Mouse (Mus musculus): ENCODE results near the gene Fkbp5. TPM values are rescaled to one million over a fixed set of nuclear protein-coding genes. Genes with fewer than 3 reads are reported as not detected.

Fkbp5 gene
- polyA plus RNA-seq, 2 experiments = 3.6 to 7.3 TPM

DNA sequence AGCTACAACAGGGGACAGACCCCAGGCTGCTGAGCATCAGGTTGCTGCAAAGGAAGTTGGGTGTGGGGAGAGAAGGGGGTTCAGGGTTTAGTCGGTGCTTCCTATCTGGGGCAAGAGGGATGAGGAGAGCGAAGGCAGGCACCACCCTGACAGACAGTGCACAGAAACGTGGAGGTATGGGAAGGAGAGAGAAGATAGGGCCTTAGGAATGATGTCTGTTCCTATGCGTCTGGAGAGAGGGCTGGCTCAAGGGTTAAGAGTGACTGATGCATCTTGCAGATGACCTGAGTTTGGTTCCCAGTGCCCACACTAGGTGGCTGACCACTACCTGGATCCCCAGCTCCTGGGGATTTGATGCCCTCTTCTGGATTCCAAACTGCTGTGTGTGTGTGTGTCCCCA lies 446 bp downstream of the Fkbp5 start:
- Histone ChIP-seq H3K9ac (replicated peaks) (no peak overlapping the region), H3K4me2 (ENCODE audit: low read depth) (no peak overlapping the region), H3K4me3 (ENCODE audit: insufficient read depth in 1 of 2, low read depth in 2 of 2, low read length in 2 of 2) (no peak overlapping the region), H3K4me1 (replicated peaks; ENCODE audit: control insufficient read depth in 2 of 2, insufficient read depth in 2 of 2, low read length in 1 of 2) (peaks cover 0 to 8% of the 10 kb centered on the region in 2 experiments; a peak in 2 of 4 replicates), H3K9me3 (ENCODE audit: control insufficient read depth, low read length) (no peaks in the 10 kb centered on the region), H3K36me3 (replicated peaks; ENCODE audit: control insufficient read depth, insufficient read depth, low read depth) (no peaks in the 10 kb centered on the region), H3K27me3 (ENCODE audit: control insufficient read depth, insufficient read depth, low read length) (peaks cover 16% of the 10 kb centered on the region), H3K27ac (no peak overlapping the region)
- ATAC-seq (ENCODE audit: insufficient read depth) = no peak
- TF ChIP-seq CTCF (IDR thresholded peaks at IDR 0.05; ENCODE audit: low read depth) (no peak), EP300 (IDR thresholded peaks at IDR 0.05; ENCODE audit: low read depth) (no peak)
- no peak for DNase-seq (ENCODE audit: low read depth in 3 of 3, low spot score in 3 of 3)
- 25% methylated on average over 4 of the region's 4 CpGs for WGBS (ENCODE audit: insufficient replicate concordance)

- WGBS (ENCODE audit: insufficient replicate concordance) = 36% methylated on average over 10 of the region's 10 CpGs
- H3K27me3 ChIP-seq (ENCODE audit: control insufficient read depth, insufficient read depth, low read length) = peaks cover 13% of the 10 kb centered on the region
- no peak overlapping the region for H3K4me3 ChIP-seq (ENCODE audit: insufficient read depth in 1 of 2, low read depth in 2 of 2, low read length in 2 of 2)
- DNase-seq (ENCODE audit: low read depth in 3 of 3, low spot score in 3 of 3) (no peak), ATAC-seq (ENCODE audit: insufficient read depth) (0 out of 2 replicates have a peak, but pooled peaks have one; percentile 38)
- TF ChIP-seq CTCF (IDR thresholded peaks at IDR 0.05; ENCODE audit: low read depth) (no peak), EP300 (IDR thresholded peaks at IDR 0.05; ENCODE audit: low read depth) (no peak)
- no peaks in the 10 kb centered on the region for H3K36me3 ChIP-seq (replicated peaks; ENCODE audit: control insufficient read depth, insufficient read depth, low read depth)
- no peak overlapping the region for H3K4me2 ChIP-seq (ENCODE audit: low read depth)
- H3K9ac ChIP-seq (replicated peaks) = no peak overlapping the region
- H3K9me3 ChIP-seq (ENCODE audit: control insufficient read depth, low read length) = no peaks in the 10 kb centered on the region
- peaks cover 0 to 12% of the 10 kb centered on the region in 2 experiments; a peak in 2 of 4 replicates for H3K4me1 ChIP-seq (replicated peaks; ENCODE audit: control insufficient read depth in 2 of 2, insufficient read depth in 2 of 2, low read length in 1 of 2)
- no peak overlapping the region for H3K27ac ChIP-seq
These were observed 1.6 kb downstream of the Fkbp5 start for GRCm38 (mm10) chr17:28515431-28516341.

DNA sequence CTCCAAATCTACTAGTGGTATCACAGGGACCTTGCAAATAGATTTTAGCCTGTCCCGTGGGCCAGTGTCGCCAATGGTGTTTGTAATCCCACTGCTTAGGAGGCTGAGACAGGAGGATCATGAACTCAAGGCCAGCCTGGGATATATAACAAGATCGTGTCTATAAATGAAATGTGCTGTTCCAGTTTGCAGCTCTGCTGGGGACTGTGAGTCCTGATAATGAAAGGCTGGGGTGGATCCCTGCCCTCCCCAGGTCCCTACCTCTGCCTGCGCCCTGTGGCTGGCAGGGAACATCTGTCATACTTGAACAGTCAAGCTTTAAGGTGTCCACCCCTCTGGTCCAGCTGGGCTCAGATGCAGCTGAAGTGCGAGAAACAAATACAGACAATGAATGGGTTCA lies 2.8 kb downstream of the Fkbp5 start:
- H3K4me1 ChIP-seq (replicated peaks; ENCODE audit: control insufficient read depth in 2 of 2, insufficient read depth in 2 of 2, low read length in 1 of 2) = peaks cover 0 to 12% of the 10 kb centered on the region in 2 experiments; a peak in 2 of 4 replicates
- peaks cover 13% of the 10 kb centered on the region for H3K27me3 ChIP-seq (ENCODE audit: control insufficient read depth, insufficient read depth, low read length)

GRCm38 (mm10) chr17:28513844-28514243 lies 3.5 kb downstream of the Fkbp5 start:
- no peak overlapping the region for H3K4me3 ChIP-seq (ENCODE audit: insufficient read depth in 1 of 2, low read depth in 2 of 2, low read length in 2 of 2)
- H3K4me1 ChIP-seq (replicated peaks; ENCODE audit: control insufficient read depth in 2 of 2, insufficient read depth in 2 of 2, low read length in 1 of 2) = peaks cover 0 to 12% of the 10 kb centered on the region in 2 experiments; a peak in 2 of 4 replicates
- no peak overlapping the region for H3K4me2 ChIP-seq (ENCODE audit: low read depth)
- ATAC-seq (ENCODE audit: insufficient read depth) (no peak), DNase-seq (ENCODE audit: low read depth in 3 of 3, low spot score in 3 of 3) (no peak)
- H3K9me3 ChIP-seq (ENCODE audit: control insufficient read depth, low read length) = no peaks in the 10 kb centered on the region
- no peak for TF ChIP-seq CTCF (IDR thresholded peaks at IDR 0.05; ENCODE audit: low read depth)
- no peak for TF ChIP-seq EP300 (IDR thresholded peaks at IDR 0.05; ENCODE audit: low read depth)
- 15% methylated on average over 7 of the region's 7 CpGs for WGBS (ENCODE audit: insufficient replicate concordance)
- no peak overlapping the region for H3K9ac ChIP-seq (replicated peaks)
- H3K27me3 ChIP-seq (ENCODE audit: control insufficient read depth, insufficient read depth, low read length) = peaks cover 13% of the 10 kb centered on the region
- H3K36me3 ChIP-seq (replicated peaks; ENCODE audit: control insufficient read depth, insufficient read depth, low read depth) = no peaks in the 10 kb centered on the region
- H3K27ac ChIP-seq = no peak overlapping the region

More for the DNA sequence above, 2.8 kb downstream of the Fkbp5 start:
- Histone ChIP-seq H3K4me3 (ENCODE audit: insufficient read depth in 1 of 2, low read depth in 2 of 2, low read length in 2 of 2) (no peak overlapping the region), H3K9me3 (ENCODE audit: control insufficient read depth, low read length) (no peaks in the 10 kb centered on the region), H3K4me2 (ENCODE audit: low read depth) (no peak overlapping the region), H3K9ac (replicated peaks) (no peak overlapping the region), H3K36me3 (replicated peaks; ENCODE audit: control insufficient read depth, insufficient read depth, low read depth) (no peaks in the 10 kb centered on the region), H3K27ac (no peak overlapping the region)
- WGBS (ENCODE audit: insufficient replicate concordance) = 40% methylated on average over 5 of the region's 5 CpGs
- TF ChIP-seq EP300 (IDR thresholded peaks at IDR 0.05; ENCODE audit: low read depth) = no peak
- TF ChIP-seq CTCF (IDR thresholded peaks at IDR 0.05; ENCODE audit: low read depth) = no peak
- ATAC-seq (ENCODE audit: insufficient read depth) (no peak), DNase-seq (ENCODE audit: low read depth in 3 of 3, low spot score in 3 of 3) (no peak)

DNA sequence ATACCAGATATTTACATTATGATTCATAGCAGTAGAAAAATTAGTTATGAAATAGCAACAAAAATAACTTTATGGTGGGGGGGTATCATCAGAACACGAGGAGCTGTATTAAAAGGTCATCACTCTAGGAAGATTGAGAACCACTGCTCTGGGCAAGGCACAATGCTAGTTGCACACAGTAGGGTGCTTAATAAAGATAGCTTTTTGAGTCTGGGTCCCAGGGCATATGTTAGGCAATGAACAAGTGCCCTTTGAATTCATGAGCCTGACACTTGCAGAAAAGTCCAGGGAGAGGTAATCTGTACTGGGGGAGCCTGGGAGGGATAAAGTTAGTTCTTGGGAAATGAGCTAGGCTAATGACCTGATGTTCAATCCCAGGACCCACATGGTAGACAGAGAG lies 4.0 kb downstream of the Fkbp5 start:
- no peak overlapping the region for H3K27ac ChIP-seq
- ATAC-seq (ENCODE audit: insufficient read depth) (no peak), DNase-seq (ENCODE audit: low read depth in 3 of 3, low spot score in 3 of 3) (no peak)
- H3K4me3 ChIP-seq (ENCODE audit: insufficient read depth in 1 of 2, low read depth in 2 of 2, low read length in 2 of 2) = no peak overlapping the region
- TF ChIP-seq EP300 (IDR thresholded peaks at IDR 0.05; ENCODE audit: low read depth) (no peak), CTCF (IDR thresholded peaks at IDR 0.05; ENCODE audit: low read depth) (no peak)
- no peaks in the 10 kb centered on the region for H3K9me3 ChIP-seq (ENCODE audit: control insufficient read depth, low read length)
- peaks cover 0 to 10% of the 10 kb centered on the region in 2 experiments; a peak in 2 of 4 replicates for H3K4me1 ChIP-seq (replicated peaks; ENCODE audit: control insufficient read depth in 2 of 2, insufficient read depth in 2 of 2, low read length in 1 of 2)
- no peak overlapping the region for H3K4me2 ChIP-seq (ENCODE audit: low read depth)
- no peak overlapping the region for H3K9ac ChIP-seq (replicated peaks)
- H3K36me3 ChIP-seq (replicated peaks; ENCODE audit: control insufficient read depth, insufficient read depth, low read depth) = no peaks in the 10 kb centered on the region
- WGBS (ENCODE audit: insufficient replicate concordance) = 61% methylated on average over 1 of the region's 1 CpGs
- peaks cover 13% of the 10 kb centered on the region for H3K27me3 ChIP-seq (ENCODE audit: control insufficient read depth, insufficient read depth, low read length)
